Mouse (Mus musculus) liver, embryonic 11.5 days (tissue): ENCODE data around the gene Wwc1. TPM values are rescaled to one million over a fixed set of nuclear protein-coding genes. Genes with fewer than 3 reads are reported as not detected.

ENCODE experiments used
- ATAC-seq: fragments of 200-750 bp; cut with Nextera tagmentation; replicated peaks from 2 replicates; pipeline ENCODE4 v1.8.0; 2017; ENCODE audit warnings: moderate number of reproducible peaks, mild to moderate bottlenecking, moderate TSS enrichment, moderate library complexity; ENCODE audit not compliant: low FRiP score
- DNase-seq: peaks from one replicate; pipeline ENCODE4 v3.0.0-alpha.2; 2017; ENCODE audit warnings: low spot score
- H3K27ac ChIP-seq: fragments of 300-500 bp; sonication (generic); 2 replicates; pipeline ENCODE4 v1.5.1; 2014; ENCODE audit warnings: mild to moderate bottlenecking, low read depth, low read length, control low read depth
- H3K27me3 ChIP-seq: fragments of 300-500 bp; sonication (generic); replicated peaks from 2 replicates; pipeline ENCODE4 v1.6.1; 2014; ENCODE audit warnings: low read length, mixed read lengths; ENCODE audit not compliant: control insufficient read depth, insufficient read depth
- H3K36me3 ChIP-seq: fragments of 300-500 bp; sonication (generic); 2 replicates; pipeline ENCODE4 v1.6.1; 2014; ENCODE audit warnings: mild to moderate bottlenecking, low read length, moderate library complexity, mixed read lengths; ENCODE audit not compliant: control insufficient read depth, insufficient read depth
- H3K4me1 ChIP-seq: fragments of 300-500 bp; sonication (generic); replicated peaks from 2 replicates; pipeline ENCODE4 v1.6.1; 2014; ENCODE audit warnings: low read length, mixed read lengths; ENCODE audit not compliant: control insufficient read depth, insufficient read depth
- H3K4me2 ChIP-seq: fragments of 300-500 bp; sonication (generic); 2 replicates; pipeline ENCODE4 v1.6.1; 2014; ENCODE audit warnings: mild to moderate bottlenecking, control low read depth, moderate library complexity
- H3K4me3 ChIP-seq: fragments of 300-500 bp; sonication (generic); 2 replicates; pipeline ENCODE4 v1.5.1; 2014; ENCODE audit warnings: low read depth, low read length, control low read depth
- H3K9ac ChIP-seq: fragments of 300-500 bp; sonication (generic); 2 replicates; pipeline ENCODE4 v1.6.1; 2014; ENCODE audit warnings: low read depth, low read length, control low read depth
- H3K9me3 ChIP-seq: fragments of 300-500 bp; sonication (generic); 2 replicates; pipeline ENCODE4 v1.6.1; 2016; ENCODE audit warnings: low read length, inconsistent platforms, mixed read lengths; ENCODE audit not compliant: control insufficient read depth
- WGBS: fragments of 180-500 bp; shearing (Covaris S2); extraction: QIAGEN DNeasy Blood & Tissue Kit; methylation state at CpG from one replicate; pipeline ENCODE4 v1.1.7; 2014; 5-methylcytosine and 5-hydroxymethylcytosine counted together
- polyA plus RNA-seq: library from polyadenylated mRNA; unstranded; fragments of >200 nt; fragmentation: Nextera tagmentation; extraction: Ambion mirVana; gene quantifications from 2 replicates; pipeline ENCODE4 v1.2.1, GENCODE M21; 2014

The Wwc1 gene
- polyA plus RNA-seq, 1 experiment from 2014 or later: 4.1 TPM

- Histone ChIP-seq H3K9me3 (no peaks in the 10 kb centered on the region), H3K27ac (no peak overlapping the region)
- 74% methylated on average over 9 of the region's 9 CpGs for WGBS
Observed at GRCm38 (mm10) chr11:35892293-35892692, 88.0 kb downstream of the Wwc1 start.

GRCm38 (mm10) chr11:35888790-35889189, 91.5 kb downstream of the Wwc1 start:
- DNase-seq: no peak
- H3K9ac ChIP-seq: no peak overlapping the region
- WGBS: 80% methylated on average over 8 of the region's 8 CpGs
- no peak overlapping the region for H3K27ac ChIP-seq
- H3K27me3 ChIP-seq: no peaks in the 10 kb centered on the region
- H3K4me1 ChIP-seq: no peaks in the 10 kb centered on the region
- no peak overlapping the region for H3K4me2 ChIP-seq
- no peaks in the 10 kb centered on the region for H3K9me3 ChIP-seq
- no peaks in the 10 kb centered on the region for H3K36me3 ChIP-seq
- ATAC-seq: no peak
- no peak overlapping the region for H3K4me3 ChIP-seq

More at GRCm38 (mm10) chr11:35892293-35892692, 88.0 kb downstream of the Wwc1 start:
- H3K9ac ChIP-seq: no peak overlapping the region
- no peaks in the 10 kb centered on the region for H3K27me3 ChIP-seq
- DNase-seq (no peak), ATAC-seq (no peak)
- H3K4me1 ChIP-seq: no peaks in the 10 kb centered on the region
- no peaks in the 10 kb centered on the region for H3K36me3 ChIP-seq
- H3K4me2 ChIP-seq: no peak overlapping the region
- H3K4me3 ChIP-seq: no peak overlapping the region

- ATAC-seq: no peak
- 93% methylated on average over 6 of the region's 6 CpGs for WGBS
- Histone ChIP-seq H3K27me3 (no peaks in the 10 kb centered on the region), H3K4me2 (no peak overlapping the region), H3K4me3 (no peak overlapping the region), H3K27ac (no peak overlapping the region), H3K9ac (no peak overlapping the region), H3K4me1 (peaks cover 5% of the 10 kb centered on the region), H3K9me3 (no peaks in the 10 kb centered on the region), H3K36me3 (no peaks in the 10 kb centered on the region)
- DNase-seq: no peak
Observed at GRCm38 (mm10) chr11:35882777-35883176, 97.5 kb downstream of the Wwc1 start.

- Histone ChIP-seq H3K9me3 (no peaks in the 10 kb centered on the region), H3K4me3 (no peak overlapping the region), H3K36me3 (no peaks in the 10 kb centered on the region), H3K27me3 (no peaks in the 10 kb centered on the region), H3K4me1 (peaks cover 6% of the 10 kb centered on the region), H3K4me2 (no peak overlapping the region), H3K27ac (no peak overlapping the region), H3K9ac (no peak overlapping the region)
- ATAC-seq (no peak), DNase-seq (no peak)
- whole genome bisulfite sequencing: 46% methylated on average over 4 of the region's 4 CpGs
Observed at GRCm38 (mm10) chr11:35878559-35878897, 101.8 kb downstream of the Wwc1 start.

GRCm38 (mm10) chr11:35877651-35878558, 102.4 kb downstream of the Wwc1 start:
- Histone ChIP-seq H3K27me3 (no peaks in the 10 kb centered on the region), H3K9me3 (no peaks in the 10 kb centered on the region), H3K4me2 (no peak overlapping the region), H3K27ac (no peak overlapping the region), H3K36me3 (no peaks in the 10 kb centered on the region), H3K9ac (no peak overlapping the region), H3K4me1 (peaks cover 6% of the 10 kb centered on the region), H3K4me3 (no peak overlapping the region)
- no peak for ATAC-seq
- DNase-seq: no peak
- 34% methylated on average over 14 of the region's 14 CpGs for WGBS

- Histone ChIP-seq H3K4me3 (no peak overlapping the region), H3K36me3 (no peaks in the 10 kb centered on the region), H3K27ac (no peak overlapping the region), H3K4me2 (peak overlapping the region; percentile 5; the same call in 1 of the 2 replicates), H3K9me3 (no peaks in the 10 kb centered on the region), H3K9ac (no peak overlapping the region), H3K27me3 (no peaks in the 10 kb centered on the region), H3K4me1 (peaks cover 6% of the 10 kb centered on the region)
- DNase-seq (no peak), ATAC-seq (no peak)
- WGBS: 39% methylated on average over 21 of the region's 21 CpGs
Observed at GRCm38 (mm10) chr11:35873624-35874244, 106.6 kb downstream of the Wwc1 start.

- H3K9me3 ChIP-seq: no peaks in the 10 kb centered on the region
- no peak overlapping the region for H3K4me3 ChIP-seq
- no peak overlapping the region for H3K4me2 ChIP-seq
- H3K4me1 ChIP-seq: no peaks in the 10 kb centered on the region
- WGBS: 62% methylated on average over 9 of the region's 9 CpGs
- no peak overlapping the region for H3K9ac ChIP-seq
- H3K27ac ChIP-seq: no peak overlapping the region
- ATAC-seq: no peak
- H3K36me3 ChIP-seq: no peaks in the 10 kb centered on the region
- DNase-seq: no peak
- no peaks in the 10 kb centered on the region for H3K27me3 ChIP-seq
Observed at GRCm38 (mm10) chr11:35870961-35871360, 109.4 kb downstream of the Wwc1 start.

GRCm38 (mm10) chr11:35866140-35866539, 114.2 kb downstream of the Wwc1 start:
- no peak overlapping the region for H3K4me2 ChIP-seq
- no peak overlapping the region for H3K4me3 ChIP-seq
- ATAC-seq (no peak), DNase-seq (no peak)
- H3K27ac ChIP-seq: no peak overlapping the region
- no peaks in the 10 kb centered on the region for H3K9me3 ChIP-seq
- no peak overlapping the region for H3K9ac ChIP-seq
- H3K36me3 ChIP-seq: no peaks in the 10 kb centered on the region
- 76% methylated on average over 7 of the region's 7 CpGs for WGBS
- no peaks in the 10 kb centered on the region for H3K4me1 ChIP-seq
- H3K27me3 ChIP-seq: no peaks in the 10 kb centered on the region
